Mouse (Mus musculus): ENCODE data around the gene Iqcf1.

GRCm38 (mm10) chr9:106461641-106462429 lies 37.9 kb upstream of the Iqcf1 start:
- TF ChIP-seq CTCF (IDR thresholded peaks at IDR 0.05; ENCODE audit: extremely low read depth, insufficient read depth, insufficient read length, insufficient replicate concordance) = no peak
- TF ChIP-seq POLR2A (IDR thresholded peaks at IDR 0.05; ENCODE audit: low read depth, low read length) = no peak
